Mouse (Mus musculus) heart, embryonic 13.5 days (tissue): ENCODE results near the gene St3gal3. TPM values are rescaled to one million over a fixed set of nuclear protein-coding genes. Genes with fewer than 3 reads are reported as not detected.

ENCODE experiments used
- ATAC-seq: fragments of 200-750 bp; cut with Nextera tagmentation; 2 replicates; pipeline ENCODE4 v1.8.0; 2017; ENCODE audit warnings: moderate TSS enrichment; ENCODE audit not compliant: insufficient number of reproducible peaks, low FRiP score, low TSS enrichment; ENCODE audit errors: extremely low read depth
- H3K27ac ChIP-seq: fragments of 300-500 bp; sonication (generic); replicated peaks from 2 replicates; pipeline ENCODE4 v1.5.1; 2015; ENCODE audit warnings: moderate library complexity, mild to moderate bottlenecking, inconsistent platforms
- H3K27me3 ChIP-seq: fragments of 300-500 bp; sonication (generic); replicated peaks from 2 replicates; pipeline ENCODE4 v1.6.1; 2015; ENCODE audit warnings: mild to moderate bottlenecking, inconsistent platforms
- H3K36me3 ChIP-seq: fragments of 300-500 bp; sonication (generic); 2 replicates; pipeline ENCODE4 v1.6.1; 2015; ENCODE audit warnings: mild to moderate bottlenecking, inconsistent platforms
- H3K4me1 ChIP-seq: fragments of 300-500 bp; sonication (generic); 2 replicates; pipeline ENCODE4 v1.6.1; 2015; ENCODE audit warnings: inconsistent platforms
- H3K4me2 ChIP-seq: fragments of 300-500 bp; sonication (generic); 2 replicates; pipeline ENCODE4 v1.6.1; 2015; ENCODE audit warnings: inconsistent platforms, mild to moderate bottlenecking, moderate library complexity
- H3K4me3 ChIP-seq: fragments of 300-500 bp; sonication (generic); 2 replicates; pipeline ENCODE4 v1.5.1; 2015; ENCODE audit warnings: moderate library complexity, mild to moderate bottlenecking, inconsistent platforms
- H3K9ac ChIP-seq: fragments of 300-500 bp; sonication (generic); 2 replicates; pipeline ENCODE4 v1.6.1; 2015; ENCODE audit warnings: inconsistent platforms, mild to moderate bottlenecking, moderate library complexity
- H3K9me3 ChIP-seq: fragments of 300-500 bp; sonication (generic); 2 replicates; pipeline ENCODE4 v1.6.1; 2016; ENCODE audit warnings: inconsistent platforms
- WGBS: fragments of 180-500 bp; shearing (Covaris S2); methylation state at CpG from one replicate; pipeline ENCODE4 v1.1.7; 2015; ENCODE audit warnings: mixed read lengths; 5-methylcytosine and 5-hydroxymethylcytosine counted together
- polyA plus RNA-seq: library from polyadenylated mRNA; unstranded; fragments of >200 nt; fragmentation: Nextera tagmentation; extraction: Ambion mirVana; gene quantifications from 2 replicates; pipeline ENCODE4 v1.2.1, GENCODE M21; 2015

Gene St3gal3
- polyA plus RNA-seq, 1 experiment from 2014 or later: 7.0 TPM

DNA sequence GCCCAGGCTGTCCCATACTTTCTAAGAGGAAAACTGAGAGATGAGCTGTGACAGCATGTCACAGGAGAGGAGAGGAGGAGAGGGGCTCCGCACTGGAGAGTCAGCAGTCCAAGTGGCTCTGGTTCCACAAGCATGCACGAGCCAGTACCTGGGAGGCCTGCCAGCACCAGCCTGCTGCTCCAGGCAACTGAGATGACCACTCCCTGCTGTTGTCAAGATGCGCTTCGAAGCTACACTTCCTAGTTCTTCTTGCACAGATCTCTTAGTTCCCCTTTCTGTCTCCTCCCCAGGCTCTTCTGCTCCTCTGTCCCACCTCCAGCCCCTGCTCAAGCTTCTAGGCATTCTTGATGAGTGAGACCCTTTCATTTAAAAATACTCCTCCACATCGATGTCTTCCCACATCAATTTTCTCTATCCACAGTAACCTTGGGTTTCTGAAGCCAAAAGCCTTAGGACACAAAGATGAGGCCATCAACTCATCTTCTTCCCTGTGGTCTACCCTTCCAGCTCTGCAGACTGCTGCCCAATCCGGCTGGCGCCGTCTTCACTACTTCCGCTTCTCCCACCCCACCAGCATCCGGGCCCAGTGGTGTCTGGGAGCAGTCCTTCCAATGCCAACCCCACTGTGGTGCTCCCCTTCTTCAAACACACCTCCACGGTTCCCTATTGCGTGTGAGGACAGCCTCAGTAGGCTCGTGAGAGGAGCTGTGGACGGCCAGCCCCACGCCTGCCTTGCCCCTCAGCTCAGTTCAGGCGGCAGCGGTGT is 17.5 kb upstream of the St3gal3 start:
- H3K4me3 ChIP-seq: no peak overlapping the region
- peaks cover 11% of the 10 kb centered on the region for H3K4me1 ChIP-seq
- 91% methylated on average over 17 of the region's 17 CpGs for WGBS
- ATAC-seq: no peak
- H3K27me3 ChIP-seq: no peaks in the 10 kb centered on the region
- H3K36me3 ChIP-seq: peaks cover 99% of the 10 kb centered on the region
- H3K9me3 ChIP-seq: no peaks in the 10 kb centered on the region
- H3K9ac ChIP-seq: no peak overlapping the region
- H3K27ac ChIP-seq: no peak overlapping the region
- no peak overlapping the region for H3K4me2 ChIP-seq

DNA sequence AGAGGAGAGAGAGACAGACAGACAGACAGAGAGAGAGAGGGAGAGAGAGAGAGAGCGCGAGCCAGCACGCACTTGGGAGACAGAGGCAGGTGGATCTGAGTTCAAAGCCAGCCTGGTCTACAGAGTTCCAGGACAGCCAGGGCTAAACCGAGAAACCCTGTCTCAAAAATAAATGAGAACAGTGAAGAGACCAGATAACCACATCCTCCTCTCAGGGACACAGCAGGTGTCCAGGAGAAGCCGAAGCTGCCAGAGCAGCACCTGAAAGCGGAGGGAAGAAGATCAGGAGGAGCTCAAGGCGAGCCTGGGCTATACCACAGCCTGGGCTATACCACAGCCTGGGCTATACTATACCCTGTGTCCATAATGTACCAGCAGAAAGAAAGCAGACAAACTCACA is 16.1 kb upstream of the St3gal3 start:
- 0 out of 2 replicates have a peak overlapping the region, but pooled peaks have one; percentile 24 for H3K27ac ChIP-seq
- no peak overlapping the region for H3K9ac ChIP-seq
- H3K9me3 ChIP-seq: no peaks in the 10 kb centered on the region
- ATAC-seq: no peak
- H3K27me3 ChIP-seq: no peaks in the 10 kb centered on the region
- peaks cover 11% of the 10 kb centered on the region for H3K4me1 ChIP-seq
- H3K36me3 ChIP-seq: peaks cover 100% of the 10 kb centered on the region
- H3K4me3 ChIP-seq: no peak overlapping the region
- WGBS: 88% methylated on average over 7 of the region's 7 CpGs
- no peak overlapping the region for H3K4me2 ChIP-seq

DNA sequence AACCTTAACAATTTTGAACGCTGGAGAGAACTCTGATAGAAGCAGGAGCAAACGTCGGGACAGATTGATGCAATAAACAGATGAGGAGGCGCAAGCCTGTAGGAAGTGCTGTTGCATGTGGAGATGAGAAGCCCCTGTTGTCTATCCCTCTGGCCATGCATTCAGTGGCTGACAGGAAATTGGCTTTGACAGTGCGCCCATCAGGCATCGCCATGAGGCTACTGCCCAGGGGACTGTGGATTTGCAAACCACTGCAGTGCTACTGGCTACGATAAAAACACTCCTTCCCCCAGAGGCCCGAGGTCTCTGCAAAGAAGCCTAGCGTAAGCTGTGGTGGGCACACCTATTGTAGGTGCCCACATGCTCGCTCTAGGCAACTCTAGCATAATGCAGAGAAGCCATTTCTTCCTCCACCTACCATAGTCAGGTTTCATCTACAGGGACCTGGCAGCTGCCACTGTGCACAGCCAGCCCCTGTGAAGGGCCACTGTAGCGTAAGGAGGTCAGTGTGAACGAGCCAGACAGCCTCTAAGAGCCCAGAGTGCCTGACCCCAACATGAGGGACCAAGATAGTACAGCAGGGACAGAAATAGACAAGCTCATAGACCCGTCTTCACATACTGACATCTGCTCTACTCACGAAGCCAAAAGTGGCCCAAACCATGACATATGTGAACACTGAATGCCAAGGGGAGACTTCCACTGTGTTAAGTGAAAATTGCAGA is 15.4 kb upstream of the St3gal3 start:
- Histone ChIP-seq H3K27ac (peak overlapping the region; percentile 36), H3K9ac (peak overlapping the region; percentile 50; the same call in 1 of the 2 replicates), H3K9me3 (no peaks in the 10 kb centered on the region), H3K27me3 (no peaks in the 10 kb centered on the region), H3K4me1 (peaks cover 11% of the 10 kb centered on the region), H3K4me3 (no peak overlapping the region), H3K4me2 (no peak overlapping the region), H3K36me3 (peaks cover 100% of the 10 kb centered on the region)
- no peak for ATAC-seq
- 65% methylated on average over 14 of the region's 14 CpGs for WGBS

DNA sequence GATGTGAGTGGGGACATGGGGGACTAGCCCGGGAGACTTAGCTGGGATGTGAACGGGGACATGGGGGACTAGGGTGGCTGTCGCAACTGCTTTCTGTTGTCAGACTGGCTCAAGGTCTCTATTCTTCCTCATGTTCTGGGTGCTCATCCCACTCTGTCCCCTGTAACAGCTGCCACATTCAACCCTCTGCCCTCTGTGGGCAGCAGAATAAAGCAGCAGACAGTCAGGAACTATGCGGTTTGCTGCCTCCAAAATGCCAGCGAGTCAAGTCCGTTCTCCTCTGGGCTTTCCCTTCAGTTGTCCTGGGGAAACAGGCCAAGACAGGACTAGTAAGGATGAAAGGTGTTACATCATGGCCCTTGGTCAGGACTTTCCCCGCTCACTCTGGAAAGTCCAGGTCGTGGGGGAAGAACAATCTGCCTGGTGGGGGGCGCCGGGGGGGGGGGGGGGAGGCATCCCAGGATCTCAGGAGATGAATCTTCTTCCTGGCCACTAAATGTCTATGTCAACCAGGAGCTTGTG is 14.4 kb upstream of the St3gal3 start:
- no peak overlapping the region for H3K9ac ChIP-seq
- peaks cover 100% of the 10 kb centered on the region for H3K36me3 ChIP-seq
- H3K4me2 ChIP-seq: no peak overlapping the region
- peaks cover 11% of the 10 kb centered on the region for H3K4me1 ChIP-seq
- no peak overlapping the region for H3K4me3 ChIP-seq
- WGBS: 83% methylated on average over 10 of the region's 10 CpGs
- no peaks in the 10 kb centered on the region for H3K9me3 ChIP-seq
- no peak overlapping the region for H3K27ac ChIP-seq
- H3K27me3 ChIP-seq: no peaks in the 10 kb centered on the region
- ATAC-seq: no peak

DNA sequence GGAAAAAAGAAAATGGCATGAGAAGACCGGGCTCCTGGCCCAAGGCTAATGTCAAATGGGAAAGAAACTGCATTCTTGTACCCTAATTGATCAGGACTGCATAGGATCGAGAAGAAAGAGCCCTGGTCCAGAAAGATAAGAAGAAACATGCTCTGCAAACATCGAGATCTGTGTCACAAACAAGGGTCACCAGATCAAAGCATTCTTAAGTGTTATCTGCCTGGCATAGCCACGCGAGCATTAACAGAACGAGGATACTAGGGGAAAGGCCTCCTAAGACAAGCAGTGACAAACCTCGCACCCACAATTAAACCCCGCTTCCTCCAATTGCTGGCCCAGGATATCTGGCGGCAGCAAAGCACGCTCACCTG is 13.6 kb upstream of the St3gal3 start:
- Histone ChIP-seq H3K4me1 (peaks cover 11% of the 10 kb centered on the region), H3K36me3 (peaks cover 100% of the 10 kb centered on the region), H3K27me3 (no peaks in the 10 kb centered on the region), H3K9me3 (no peaks in the 10 kb centered on the region), H3K9ac (no peak overlapping the region), H3K4me2 (no peak overlapping the region), H3K4me3 (no peak overlapping the region), H3K27ac (no peak overlapping the region)
- 48% methylated on average over 10 of the region's 10 CpGs for WGBS
- no peak for ATAC-seq

DNA sequence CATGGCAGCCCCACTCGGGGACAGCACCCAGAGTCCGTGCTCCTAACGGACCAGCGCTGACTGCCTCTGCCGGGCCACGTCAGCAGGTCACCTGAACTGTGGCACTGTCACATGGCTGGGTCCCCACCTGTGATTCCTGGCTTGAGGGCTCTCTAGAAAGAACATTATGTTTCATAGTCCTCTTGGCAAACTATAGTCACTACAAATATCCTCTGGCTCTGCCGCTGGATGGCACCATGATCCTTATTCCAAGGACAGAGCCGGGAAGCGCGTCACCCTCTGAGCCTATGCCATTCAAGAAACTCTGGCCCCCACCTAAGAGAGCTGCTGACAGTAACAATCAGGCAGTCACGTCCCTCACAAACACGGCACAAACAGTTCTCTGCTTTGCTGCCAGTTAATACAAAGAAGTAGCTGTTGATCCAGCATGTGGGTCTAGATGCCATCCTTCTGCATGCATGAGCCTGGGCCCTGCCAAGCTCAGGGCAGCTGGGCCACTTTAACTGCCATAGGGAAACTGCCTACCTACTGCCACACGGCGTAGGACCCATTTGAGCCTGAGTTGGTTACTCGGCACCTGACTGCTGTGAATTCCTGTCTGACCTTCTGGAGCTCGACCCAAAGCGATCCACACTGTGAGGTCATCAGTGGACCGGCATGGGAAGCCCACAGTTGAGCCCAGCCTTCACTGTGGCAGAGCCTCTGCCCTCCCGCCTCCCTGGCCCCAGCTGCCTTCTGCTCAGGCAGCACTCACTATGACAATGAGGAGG is 13.0 kb upstream of the St3gal3 start:
- ATAC-seq: no peak
- Histone ChIP-seq H3K4me1 (peaks cover 11% of the 10 kb centered on the region), H3K27me3 (no peaks in the 10 kb centered on the region), H3K9me3 (no peaks in the 10 kb centered on the region), H3K4me3 (no peak overlapping the region), H3K36me3 (peaks cover 100% of the 10 kb centered on the region), H3K4me2 (no peak overlapping the region), H3K9ac (no peak overlapping the region), H3K27ac (no peak overlapping the region)
- 88% methylated on average over 19 of the region's 19 CpGs for WGBS

DNA sequence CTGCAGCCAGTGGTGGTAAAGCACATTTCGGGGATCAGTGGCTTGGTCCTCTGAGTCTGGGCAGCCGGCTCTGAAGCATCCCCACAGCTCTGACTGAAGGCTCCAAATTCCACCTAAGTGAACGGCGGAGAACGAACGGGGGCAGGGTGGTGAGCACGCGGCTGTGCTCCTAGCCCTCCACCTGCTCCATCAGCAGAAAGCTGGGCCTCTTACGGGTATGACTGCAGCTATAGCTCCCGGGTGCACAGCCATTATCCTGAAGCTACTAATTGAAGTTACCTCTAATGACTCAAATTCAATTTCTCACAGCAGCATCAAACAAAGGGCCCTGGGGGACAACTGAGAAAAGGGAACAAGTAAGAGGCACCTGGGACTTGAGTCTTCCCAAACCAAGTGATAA is 12.4 kb upstream of the St3gal3 start:
- H3K27ac ChIP-seq: no peak overlapping the region
- H3K9ac ChIP-seq: no peak overlapping the region
- H3K4me1 ChIP-seq: peaks cover 11% of the 10 kb centered on the region
- H3K27me3 ChIP-seq: no peaks in the 10 kb centered on the region
- H3K36me3 ChIP-seq: peaks cover 100% of the 10 kb centered on the region
- 84% methylated on average over 10 of the region's 10 CpGs for WGBS
- H3K4me3 ChIP-seq: no peak overlapping the region
- no peak overlapping the region for H3K4me2 ChIP-seq
- no peaks in the 10 kb centered on the region for H3K9me3 ChIP-seq
- ATAC-seq: no peak

DNA sequence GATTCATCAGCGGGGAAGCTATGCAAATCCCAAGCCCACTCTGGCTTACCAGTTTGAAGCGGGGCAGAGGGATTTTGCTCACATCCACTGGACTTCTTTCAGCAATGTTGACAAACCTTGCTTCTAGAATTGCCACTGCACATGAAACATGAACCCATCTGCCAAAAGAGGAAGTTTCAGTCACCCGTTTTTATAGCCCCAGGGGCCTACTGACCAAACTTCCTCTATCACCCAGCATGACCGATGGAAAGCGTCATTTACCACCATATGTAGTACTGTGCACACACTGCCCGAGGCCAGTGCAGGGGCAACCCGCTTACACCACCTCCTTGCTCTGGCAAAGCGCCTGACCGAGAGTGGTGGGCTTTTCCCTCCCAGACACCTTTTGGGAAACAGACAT is 9.6 kb upstream of the St3gal3 start:
- WGBS: 86% methylated on average over 9 of the region's 9 CpGs
- Histone ChIP-seq H3K4me2 (no peak overlapping the region), H3K27me3 (no peaks in the 10 kb centered on the region), H3K36me3 (peaks cover 98% of the 10 kb centered on the region), H3K9me3 (no peaks in the 10 kb centered on the region), H3K27ac (no peak overlapping the region), H3K4me1 (0 out of 2 replicates have a peak, but pooled peaks cover under 1% of the 10 kb centered on the region), H3K9ac (no peak overlapping the region), H3K4me3 (no peak overlapping the region)
- ATAC-seq: no peak

DNA sequence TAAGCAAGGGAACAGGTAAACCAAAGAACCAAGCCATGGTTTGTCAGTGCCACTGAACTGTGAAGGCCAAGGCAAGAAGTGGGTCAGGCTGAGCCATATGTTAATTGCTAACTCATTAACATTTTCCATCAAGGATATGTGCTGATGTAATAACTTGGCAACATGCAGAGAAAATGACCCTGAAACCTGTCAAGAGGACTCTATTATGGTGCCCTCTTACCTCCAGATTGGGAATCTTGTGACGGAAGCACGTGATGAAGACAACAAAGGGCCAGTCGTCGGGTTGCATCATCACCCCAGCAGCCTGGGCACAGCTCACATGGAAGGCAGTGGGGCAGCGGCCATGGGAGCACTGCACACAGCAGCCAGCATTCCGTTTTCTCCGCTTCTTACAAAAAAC is 9.0 kb upstream of the St3gal3 start:
- Histone ChIP-seq H3K36me3 (peaks cover 98% of the 10 kb centered on the region), H3K27me3 (no peaks in the 10 kb centered on the region), H3K4me2 (no peak overlapping the region), H3K4me3 (no peak overlapping the region), H3K27ac (no peak overlapping the region), H3K4me1 (0 out of 2 replicates have a peak, but pooled peaks cover 4% of the 10 kb centered on the region), H3K9me3 (no peaks in the 10 kb centered on the region), H3K9ac (no peak overlapping the region)
- no peak for ATAC-seq
- 86% methylated on average over 7 of the region's 7 CpGs for WGBS

DNA sequence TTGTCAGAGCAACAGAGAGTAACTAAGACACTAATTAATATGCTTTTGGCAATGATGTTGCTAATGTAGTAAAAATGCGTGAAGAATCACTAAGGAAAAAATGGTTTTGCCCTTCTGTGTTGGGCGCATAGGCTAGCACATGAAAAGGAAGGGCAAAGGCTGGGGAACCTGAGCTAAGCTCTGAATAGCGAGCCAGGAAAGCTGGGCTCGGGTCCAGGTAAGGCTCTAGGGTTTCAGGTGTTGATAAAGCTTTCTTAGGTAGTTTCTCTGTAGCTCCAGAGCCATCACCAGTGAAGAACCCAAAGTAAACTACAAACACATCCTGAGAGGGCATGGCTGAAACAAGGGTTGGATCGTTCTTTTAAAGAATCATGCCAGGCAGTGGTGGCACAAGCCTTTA is 6.8 kb upstream of the St3gal3 start:
- Histone ChIP-seq H3K4me3 (no peak overlapping the region), H3K4me2 (no peak overlapping the region), H3K9ac (no peak overlapping the region), H3K36me3 (peaks cover 98% of the 10 kb centered on the region), H3K4me1 (0 out of 2 replicates have a peak, but pooled peaks cover 4% of the 10 kb centered on the region), H3K27ac (no peak overlapping the region), H3K9me3 (no peaks in the 10 kb centered on the region), H3K27me3 (no peaks in the 10 kb centered on the region)
- 92% methylated on average over 5 of the region's 5 CpGs for WGBS
- no peak for ATAC-seq

DNA sequence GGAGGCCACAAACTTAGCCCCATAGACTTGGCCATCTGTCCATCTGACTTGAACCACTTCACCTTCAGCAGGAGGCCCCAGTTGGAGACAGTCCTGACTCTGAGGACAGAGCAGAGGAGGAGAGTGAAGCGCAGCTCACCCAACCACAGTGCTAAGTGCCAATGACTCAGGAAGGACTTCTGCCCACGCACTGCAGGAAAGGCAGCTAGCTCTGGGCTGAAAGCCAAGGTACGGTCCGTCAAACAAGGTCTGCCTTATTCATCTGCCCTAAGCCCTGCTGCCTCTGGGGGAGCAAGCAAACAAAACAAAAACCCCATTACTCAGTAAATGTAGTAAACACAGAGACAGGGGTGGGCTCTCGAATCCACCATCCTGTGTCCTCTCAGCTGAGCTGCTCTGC is 4.2 kb upstream of the St3gal3 start:
- 50% methylated on average over 5 of the region's 5 CpGs for WGBS

More for the DNA sequence above, 4.2 kb upstream of the St3gal3 start:
- Histone ChIP-seq H3K4me1 (peaks cover 11% of the 10 kb centered on the region), H3K9me3 (no peaks in the 10 kb centered on the region), H3K36me3 (peaks cover 79% of the 10 kb centered on the region), H3K27me3 (no peaks in the 10 kb centered on the region), H3K27ac (peak overlapping the region; percentile 50; the same call in 1 of the 2 replicates), H3K9ac (no peak overlapping the region), H3K4me3 (no peak overlapping the region), H3K4me2 (no peak overlapping the region)
- ATAC-seq: no peak
